Mouse (Mus musculus) brain, adult 2 months (tissue): ENCODE data around the gene Fbxo48.
A peak's percentile ranks its signal among the peaks of the same experiment; 100 is the strongest.

Experiments
- DNase-seq: peaks from one replicate; pipeline ENCODE4 v3.0.0; 2011; ENCODE audit warnings: low read depth, low spot score

Gene Fbxo48

DNA sequence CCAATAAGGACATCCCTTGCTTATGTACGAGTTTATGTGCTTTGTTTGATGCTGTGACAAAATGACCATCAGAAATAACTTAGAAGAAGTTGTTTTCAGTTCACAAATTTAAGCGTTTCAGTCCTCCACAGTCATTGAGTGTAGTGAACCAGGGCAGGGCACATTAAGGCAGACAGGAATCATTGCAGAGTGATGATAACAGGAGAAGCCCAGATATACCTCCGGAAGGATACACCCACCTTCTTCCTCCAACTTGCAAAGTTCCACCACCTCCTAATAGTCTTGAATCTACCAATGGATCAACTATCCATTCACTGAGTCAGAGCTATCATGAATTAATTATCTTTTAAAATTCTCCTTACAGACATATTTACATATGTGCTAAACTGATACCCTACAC lies 20.9 kb downstream of the Fbxo48 start:
- DNase-seq, result no peak

DNA sequence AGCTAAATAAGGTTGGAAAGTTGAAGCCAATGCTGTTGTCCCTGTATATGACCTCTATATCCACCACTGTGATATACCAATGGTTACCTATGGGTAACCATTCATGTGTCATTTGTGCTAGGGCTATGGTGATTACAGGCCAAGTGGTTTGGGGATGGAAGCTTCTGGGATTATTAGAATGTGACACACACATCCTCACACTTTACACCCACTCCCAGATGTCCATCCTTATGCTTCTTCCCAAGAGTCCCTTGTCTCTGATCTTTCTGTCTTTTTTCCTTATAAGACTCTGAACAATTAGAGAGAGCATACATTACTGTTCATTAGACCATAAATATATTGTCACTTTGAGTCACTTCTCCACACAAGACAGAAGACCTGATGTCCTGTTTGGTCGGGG lies 21.9 kb downstream of the Fbxo48 start:
- DNase-seq, result peak; percentile 45

DNA sequence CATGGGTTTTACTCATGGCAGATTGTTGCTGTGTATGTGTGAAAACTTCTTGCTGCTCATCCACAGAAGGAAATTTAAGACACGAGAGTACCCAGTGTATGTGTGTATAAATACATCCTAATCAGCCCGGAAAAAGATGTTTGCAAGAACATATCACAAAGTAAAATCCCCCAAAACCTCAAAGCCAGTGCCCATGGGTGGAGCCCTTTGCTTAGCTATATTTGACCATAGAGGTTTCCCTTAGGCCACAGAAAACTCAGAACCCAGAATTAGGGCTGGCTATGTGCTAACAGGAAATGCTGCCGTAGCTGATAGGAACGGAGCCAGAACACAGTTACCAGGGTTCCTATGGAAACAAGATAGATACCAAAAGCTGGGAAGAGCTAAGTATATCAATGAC lies 25.8 kb downstream of the Fbxo48 start:
- peak; percentile 15 for DNase-seq

- DNase-seq, result no peak
Observed at GRCm38 (mm10) chr11:16977611-16978010, 26.4 kb downstream of the Fbxo48 start.

DNA sequence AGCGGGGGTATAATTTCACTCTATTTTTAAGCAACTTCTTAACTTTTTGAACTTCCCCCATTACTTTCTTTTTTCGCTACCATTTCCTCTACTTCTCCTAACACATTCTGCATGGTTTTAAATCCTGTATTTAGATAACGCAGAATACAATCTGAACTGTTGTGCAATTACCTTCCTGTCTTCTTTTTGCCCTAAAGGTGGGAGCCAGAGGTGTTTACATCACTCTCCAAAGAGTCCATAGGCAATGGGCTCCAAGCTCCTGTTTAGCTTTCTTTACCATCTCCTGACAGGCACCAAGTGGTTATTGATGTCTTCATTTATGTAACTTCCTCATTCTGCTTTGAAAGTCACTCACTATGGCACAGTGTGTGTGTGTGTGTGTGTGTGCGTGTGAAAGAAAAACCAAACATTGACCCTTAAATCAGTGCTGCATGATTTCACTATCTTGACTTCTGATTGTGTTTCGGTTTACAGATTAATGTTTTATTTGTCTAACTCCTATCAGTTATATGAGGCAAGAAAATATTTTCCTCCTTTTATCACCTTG lies 27.1 kb downstream of the Fbxo48 start:
- no peak for DNase-seq

GRCm38 (mm10) chr11:16986550-16987187 lies 35.5 kb downstream of the Fbxo48 start:
- DNase-seq, result no peak

DNA sequence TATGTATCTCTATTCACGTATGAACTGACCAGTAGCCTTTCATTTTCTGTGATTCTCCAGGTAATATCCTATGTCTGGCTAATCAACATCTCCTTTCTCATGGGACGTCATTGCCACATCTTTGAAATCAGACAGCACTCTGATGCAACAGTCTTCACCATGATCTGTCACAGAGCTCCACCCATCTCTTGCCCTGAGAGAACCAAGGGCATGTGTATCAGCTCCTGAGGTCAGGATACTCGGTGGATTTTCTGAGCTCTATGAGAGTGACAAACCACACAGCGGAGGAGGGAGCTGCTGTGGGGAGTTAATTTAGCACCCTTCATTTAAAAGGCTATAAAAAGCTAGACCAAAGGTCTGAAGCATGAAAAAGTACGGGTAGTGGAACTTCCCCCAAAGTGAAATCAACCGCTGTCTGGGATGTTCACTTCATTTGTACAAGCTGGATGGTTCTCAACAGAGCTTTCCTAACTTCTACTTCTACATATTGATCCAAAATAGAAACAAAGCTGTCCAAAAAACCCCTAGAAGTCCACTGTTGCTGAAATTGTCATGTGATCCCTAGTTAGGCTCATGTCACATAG lies 36.7 kb downstream of the Fbxo48 start:
- DNase-seq, result no peak

GRCm38 (mm10) chr11:16989885-16990284 lies 38.7 kb downstream of the Fbxo48 start:
- DNase-seq, result peak; percentile 39

- no peak for DNase-seq
Observed at GRCm38 (mm10) chr11:16992880-16993279, 41.7 kb downstream of the Fbxo48 start.

GRCm38 (mm10) chr11:16996818-16997217 lies 45.6 kb downstream of the Fbxo48 start:
- DNase-seq, result no peak

DNA sequence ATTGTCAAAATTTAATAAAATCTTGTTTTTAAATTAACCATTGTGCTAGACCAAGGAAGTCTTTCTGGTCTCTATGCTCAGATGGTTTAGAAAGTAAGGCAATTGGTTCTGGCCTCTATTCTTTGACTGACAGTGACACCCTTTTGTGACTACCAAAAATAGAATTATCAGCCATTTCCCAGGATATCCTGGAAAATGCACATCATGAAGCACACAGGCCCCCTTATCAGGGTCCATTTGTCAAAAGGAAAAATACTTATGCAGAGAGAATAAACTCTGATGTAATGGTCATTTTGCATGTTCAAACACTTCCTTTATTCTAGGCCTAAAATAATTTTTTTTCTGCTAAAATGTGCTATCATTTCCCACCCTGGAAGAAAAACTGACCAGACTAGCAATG lies 46.3 kb downstream of the Fbxo48 start:
- no peak for DNase-seq

GRCm38 (mm10) chr11:16999387-16999786 lies 48.2 kb downstream of the Fbxo48 start:
- DNase-seq, result no peak

- no peak for DNase-seq
Observed at GRCm38 (mm10) chr11:16999933-17000332, 48.8 kb downstream of the Fbxo48 start.

DNA sequence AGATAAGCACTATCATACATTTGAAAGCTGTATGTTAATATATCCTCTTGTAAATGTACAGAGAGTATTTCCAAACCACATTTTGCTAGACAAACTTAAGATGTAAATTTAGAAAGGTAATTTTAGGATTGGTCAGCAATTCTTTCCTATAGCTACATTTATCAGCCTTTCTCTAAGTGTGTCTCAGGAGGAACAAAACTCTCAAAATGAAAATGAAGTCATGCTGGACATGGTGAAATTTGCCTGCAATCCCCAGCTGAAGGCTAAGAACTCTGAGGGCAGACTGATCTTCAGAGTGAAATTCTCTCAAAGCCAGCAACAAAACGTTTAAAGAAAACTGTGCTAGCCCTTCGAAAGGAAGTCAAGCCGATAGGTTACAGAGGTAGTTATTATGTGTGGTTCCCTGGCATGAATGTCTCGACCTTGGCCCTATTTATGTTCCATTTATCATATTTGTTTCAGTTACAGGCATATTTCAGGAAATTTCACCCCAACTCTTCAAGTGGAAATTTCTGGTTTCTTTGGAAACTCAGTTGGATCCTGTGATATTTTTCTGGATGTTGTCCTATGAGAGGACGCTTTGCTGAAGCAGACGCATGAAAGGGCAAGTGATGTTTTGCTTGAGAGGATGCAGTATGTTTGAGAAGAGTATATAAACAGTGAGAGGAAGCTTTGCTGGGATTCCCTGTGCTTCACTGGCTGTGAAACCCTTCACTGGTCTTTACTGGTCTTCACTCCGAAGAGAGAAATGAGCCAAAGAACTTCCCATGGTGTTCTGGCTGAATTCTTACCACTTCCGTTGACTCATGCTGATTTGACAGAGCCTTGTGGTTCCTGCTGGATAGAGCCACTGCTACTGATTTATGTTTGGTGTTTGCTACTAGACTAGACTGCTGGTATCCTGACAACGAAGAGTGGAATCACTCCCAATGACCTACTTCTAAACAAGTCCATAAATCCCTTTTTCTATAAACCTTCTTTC lies 49.5 kb downstream of the Fbxo48 start:
- DNase-seq, result peak; percentile 35

- no peak for DNase-seq
Observed at GRCm38 (mm10) chr11:17002739-17003373, 51.7 kb downstream of the Fbxo48 start.

DNA sequence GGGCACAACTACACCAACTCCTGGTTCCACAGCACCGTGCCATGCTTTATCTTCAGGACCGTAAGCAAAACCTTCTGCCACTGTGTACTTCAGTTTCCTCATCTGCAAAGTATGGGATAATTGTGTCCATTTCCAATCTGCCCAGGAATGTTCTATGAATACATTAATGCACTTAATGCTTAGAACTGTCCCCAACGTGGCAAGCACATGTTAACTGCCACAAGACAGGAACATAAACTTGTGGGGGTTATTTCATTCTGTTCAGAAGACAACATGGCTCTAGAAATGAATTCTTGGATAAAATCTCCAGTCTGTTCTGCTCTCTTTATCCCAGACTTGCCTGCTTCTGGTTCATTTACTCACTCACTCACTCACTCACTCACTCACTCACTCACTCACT lies 52.6 kb downstream of the Fbxo48 start:
- DNase-seq, result no peak
